Mouse (Mus musculus) thymus, postnatal 14 days (tissue): ENCODE data around the gene Srrt.

ENCODE experiments used
- DNase-seq: peaks from one replicate; pipeline ENCODE4 v3.0.0; 2021

Gene Srrt

GRCm38 (mm10) chr5:137307071-137307912, at the start of gene Srrt:
Srrt (minus strand) TSS chr5:137307674.
- peak; percentile 92 for DNase-seq

- no peak for DNase-seq
Observed at GRCm38 (mm10) chr5:137354091-137354490, 46.6 kb upstream of the Srrt start.

- no peak for DNase-seq
Observed at GRCm38 (mm10) chr5:137352011-137352975, 44.8 kb upstream of the Srrt start.

GRCm38 (mm10) chr5:137351394-137351793, 43.9 kb upstream of the Srrt start:
- DNase-seq = no peak

GRCm38 (mm10) chr5:137351058-137351380, 43.5 kb upstream of the Srrt start:
- no peak for DNase-seq

GRCm38 (mm10) chr5:137350205-137351057, 43.0 kb upstream of the Srrt start:
- peak; percentile 12 for DNase-seq

GRCm38 (mm10) chr5:137349384-137350204, 42.1 kb upstream of the Srrt start, which contains the start of gene Ephb4:
Ephb4 (plus strand) TSS chr5:137350109.
- peak; percentile 39 for DNase-seq

GRCm38 (mm10) chr5:137348482-137349383, 41.3 kb upstream of the Srrt start:
- DNase-seq = no peak

GRCm38 (mm10) chr5:137347856-137348255, 40.4 kb upstream of the Srrt start:
- no peak for DNase-seq

GRCm38 (mm10) chr5:137346983-137347382, 39.5 kb upstream of the Srrt start:
- DNase-seq = no peak

- no peak for DNase-seq
Observed at GRCm38 (mm10) chr5:137346388-137346787, 38.9 kb upstream of the Srrt start.

- no peak for DNase-seq
Observed at GRCm38 (mm10) chr5:137345821-137346220, 38.3 kb upstream of the Srrt start.

- DNase-seq = no peak
Observed at GRCm38 (mm10) chr5:137343869-137344268, 36.4 kb upstream of the Srrt start.

GRCm38 (mm10) chr5:137343412-137343811, 35.9 kb upstream of the Srrt start:
- DNase-seq = no peak

- no peak for DNase-seq
Observed at GRCm38 (mm10) chr5:137342407-137343012, 35.0 kb upstream of the Srrt start.

GRCm38 (mm10) chr5:137340222-137340621, 32.7 kb upstream of the Srrt start:
- no peak for DNase-seq

GRCm38 (mm10) chr5:137339290-137339979, 32.0 kb upstream of the Srrt start:
- peak; percentile 15 for DNase-seq

- no peak for DNase-seq
Observed at GRCm38 (mm10) chr5:137338663-137339289, 31.3 kb upstream of the Srrt start.

GRCm38 (mm10) chr5:137338256-137338655, 30.8 kb upstream of the Srrt start:
- peak; percentile 88 for DNase-seq
